Mouse (Mus musculus): ENCODE data around the gene Brix1. TPM values are rescaled to one million over a fixed set of nuclear protein-coding genes. Genes with fewer than 3 reads are reported as not detected.
"Not testable (repeated sequence)": the region's sequence is repeated elsewhere in the genome, so short reads cannot be mapped to it uniquely, and the experiment has no call there.

Gene Brix1
- 31.2 and 36.0 TPM in 2 replicates for polyA plus RNA-seq (2012; ENCODE audit: insufficient read depth, insufficient read length, missing spikeins)

DNA sequence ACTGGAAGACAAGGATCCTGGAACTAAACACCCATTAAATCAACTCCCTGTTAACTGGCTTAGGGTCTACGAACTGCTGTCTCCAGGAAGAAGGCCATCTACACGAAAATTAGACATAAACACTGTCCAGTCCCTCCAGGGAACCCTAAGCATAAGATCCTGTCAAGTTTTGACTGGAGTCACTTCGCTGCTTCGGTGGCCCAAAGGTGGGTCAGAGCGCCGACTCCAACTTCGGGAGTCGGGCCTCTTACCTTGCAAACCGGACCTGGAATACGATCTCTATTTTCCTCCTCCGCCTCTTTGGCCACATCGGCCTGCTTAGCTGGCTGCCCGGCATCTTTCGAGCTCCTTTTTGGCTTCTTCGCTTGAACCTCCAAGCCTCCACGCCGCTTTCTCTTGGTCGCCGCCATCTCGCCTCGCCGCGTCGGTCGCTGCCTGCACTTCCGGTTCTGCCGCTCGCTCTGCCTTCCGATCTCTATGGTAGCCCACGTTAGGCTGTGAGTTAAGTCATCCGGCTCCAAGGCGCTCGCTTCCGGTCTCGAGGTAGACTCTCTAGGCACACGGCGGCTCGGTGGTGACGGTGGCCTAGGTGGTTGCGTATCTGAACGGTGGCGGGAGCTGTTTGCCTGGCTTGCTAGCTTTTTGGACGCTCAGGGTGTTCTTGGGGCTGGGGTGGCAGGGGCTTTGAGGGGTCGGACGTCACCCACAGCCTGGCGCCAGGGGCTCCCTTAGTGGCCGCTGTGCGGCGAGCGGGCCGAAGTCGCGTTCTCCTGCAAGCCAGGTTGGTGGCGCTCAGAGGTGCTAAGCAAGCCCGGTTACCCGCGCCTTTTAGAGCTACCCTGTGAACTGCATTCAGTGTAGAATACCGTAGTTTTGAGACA is at the start of gene Brix1, which contains the start of gene Rad1:
Gene Brix1, minus strand, starts transcription at position 464 of the 881 bp plus-strand sequence.
Gene Rad1, plus strand, starts transcription at position 535 of the 881 bp plus-strand sequence.
- H3K27ac ChIP-seq (ENCODE audit: insufficient read depth, low read depth, low read length) = 0 out of 2 replicates have a peak within 1 kb of the TSS, but pooled peaks have one; percentile 10
- TF ChIP-seq CTCF (IDR thresholded peaks at IDR 0.05; ENCODE audit: low read depth, low read length) = no peak
- no peak for TF ChIP-seq POLR2A (IDR thresholded peaks at IDR 0.05; ENCODE audit: borderline replicate concordance, low read depth, low read length)

DNA sequence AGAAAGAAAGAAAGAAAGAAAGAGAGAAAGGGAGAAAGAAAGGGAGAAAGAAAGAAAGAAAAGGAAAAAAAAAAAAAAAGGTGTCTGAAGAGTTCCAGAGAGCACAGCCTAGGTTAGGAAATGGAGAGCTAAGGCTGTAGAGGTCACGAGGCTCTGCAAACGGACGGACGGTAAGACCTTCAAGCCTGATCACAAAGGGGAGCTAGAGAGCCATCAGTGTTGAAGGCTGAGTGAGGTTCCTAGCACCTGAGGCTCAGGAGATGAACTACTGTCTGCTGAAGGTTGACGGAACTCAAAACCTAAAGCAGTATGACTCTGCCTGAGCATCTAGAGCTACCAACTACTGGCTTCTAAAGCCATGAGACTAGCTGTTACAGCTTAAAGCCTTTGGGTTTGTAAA is 48.8 kb upstream of the Brix1 start:
- TF ChIP-seq POLR2A (IDR thresholded peaks at IDR 0.05; ENCODE audit: borderline replicate concordance, low read depth, low read length) = no peak
- TF ChIP-seq CTCF (IDR thresholded peaks at IDR 0.05; ENCODE audit: low read depth, low read length) = no peak
- Histone ChIP-seq H3K4me1 (ENCODE audit: control insufficient read depth, insufficient read depth, low read length) (no peaks in the 10 kb centered on the region), H3K27ac (ENCODE audit: insufficient read depth, low read depth, low read length) (no peak overlapping the region), H3K4me3 (ENCODE audit: insufficient read depth, low read length) (no peak overlapping the region)

More for the DNA sequence above, at the start of gene Brix1, which contains the start of gene Rad1:
- H3K4me1 ChIP-seq (ENCODE audit: control insufficient read depth, insufficient read depth, low read length) = peaks cover 14% of the 10 kb centered on the region
- peak within 1 kb of the TSS; percentile 76 for H3K4me3 ChIP-seq (ENCODE audit: insufficient read depth, low read length)

DNA sequence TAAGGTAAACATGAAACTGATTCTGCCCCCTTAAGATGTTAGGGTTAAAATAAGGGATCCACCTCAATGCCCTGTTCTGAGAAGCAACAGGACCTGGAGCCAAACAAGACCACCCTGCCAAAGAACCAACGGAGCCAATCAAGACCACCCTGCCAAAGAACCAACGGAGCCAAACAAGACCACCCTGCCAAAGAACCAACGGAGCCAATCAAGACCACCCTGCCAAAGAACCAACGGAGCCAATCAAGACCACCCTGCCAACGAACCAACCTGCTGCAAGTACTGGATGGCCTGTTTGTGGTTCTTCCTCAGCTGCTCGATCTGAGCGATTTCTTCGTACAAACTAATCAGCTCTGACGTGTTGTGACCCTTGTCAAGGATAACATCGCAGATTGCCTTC is 47.6 kb upstream of the Brix1 start:
- H3K4me1 ChIP-seq (ENCODE audit: control insufficient read depth, insufficient read depth, low read length); H3K27ac ChIP-seq (ENCODE audit: insufficient read depth, low read depth, low read length); H3K4me3 ChIP-seq (ENCODE audit: insufficient read depth, low read length): not testable (repeated sequence)

DNA sequence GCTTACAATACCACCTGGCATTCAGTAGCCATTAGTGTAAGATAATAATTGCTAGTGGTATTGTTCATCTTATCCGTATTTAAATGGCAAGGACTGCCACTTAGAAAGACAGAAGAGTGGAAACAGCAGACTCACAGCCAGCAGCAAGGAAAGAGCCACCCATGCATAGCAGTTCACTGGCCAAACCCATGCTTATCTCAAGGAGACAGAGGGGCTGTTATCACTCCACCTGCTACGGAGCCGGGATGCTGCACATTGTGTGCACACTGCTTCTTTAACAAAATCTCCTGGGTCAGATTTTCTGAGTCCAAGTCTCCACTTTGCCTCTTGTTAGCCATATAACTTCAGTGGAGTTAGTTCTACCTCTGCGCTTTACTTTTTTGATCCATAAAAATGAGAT is 45.6 kb upstream of the Brix1 start:
- no peak overlapping the region for H3K27ac ChIP-seq (ENCODE audit: insufficient read depth, low read depth, low read length)
- no peak overlapping the region for H3K4me3 ChIP-seq (ENCODE audit: insufficient read depth, low read length)
- no peaks in the 10 kb centered on the region for H3K4me1 ChIP-seq (ENCODE audit: control insufficient read depth, insufficient read depth, low read length)
- TF ChIP-seq POLR2A (IDR thresholded peaks at IDR 0.05; ENCODE audit: borderline replicate concordance, low read depth, low read length) (no peak), CTCF (IDR thresholded peaks at IDR 0.05; ENCODE audit: low read depth, low read length) (no peak)

DNA sequence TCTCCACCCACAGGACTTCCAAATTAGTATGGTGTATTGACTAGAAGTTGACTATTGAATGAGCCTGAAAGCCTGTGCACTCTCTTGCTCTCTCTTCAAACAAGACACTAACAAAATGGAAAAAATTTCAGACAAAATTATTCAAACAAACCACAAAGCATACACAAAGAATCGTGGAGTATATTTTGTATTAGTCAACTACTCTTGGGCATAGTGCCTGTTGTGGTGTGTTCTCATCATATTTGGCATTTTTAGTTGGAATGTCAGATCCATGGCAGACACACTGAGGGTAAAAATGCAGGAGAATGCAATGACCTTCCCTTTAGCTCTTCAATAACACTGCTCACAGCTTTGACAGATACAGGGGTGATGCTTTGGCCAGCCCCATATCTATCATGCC is 40.1 kb upstream of the Brix1 start:
- H3K27ac ChIP-seq (ENCODE audit: insufficient read depth, low read depth, low read length) = no peak overlapping the region
- no peaks in the 10 kb centered on the region for H3K4me1 ChIP-seq (ENCODE audit: control insufficient read depth, insufficient read depth, low read length)
- no peak overlapping the region for H3K4me3 ChIP-seq (ENCODE audit: insufficient read depth, low read length)
- TF ChIP-seq POLR2A (IDR thresholded peaks at IDR 0.05; ENCODE audit: borderline replicate concordance, low read depth, low read length) (no peak), CTCF (IDR thresholded peaks at IDR 0.05; ENCODE audit: low read depth, low read length) (no peak)

DNA sequence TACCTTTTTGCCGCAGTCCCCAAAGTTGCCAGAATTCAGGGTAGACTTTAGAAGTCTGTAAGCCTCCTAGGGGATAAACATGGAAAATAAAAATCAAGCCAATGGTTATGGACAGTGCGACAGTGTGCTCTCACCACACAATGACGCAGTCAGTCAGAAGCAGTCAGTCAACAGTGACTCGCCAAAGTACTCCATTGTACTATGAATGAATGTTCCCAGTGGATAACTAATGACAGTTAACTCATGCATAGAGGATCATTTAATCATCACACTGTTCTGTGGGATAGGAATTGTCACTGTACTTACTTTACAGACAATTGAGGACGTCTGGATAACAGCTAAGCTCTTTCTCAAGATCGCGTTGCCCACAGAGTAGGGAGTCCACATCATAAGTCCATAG is 29.4 kb upstream of the Brix1 start:
- TF ChIP-seq POLR2A (IDR thresholded peaks at IDR 0.05; ENCODE audit: borderline replicate concordance, low read depth, low read length) (no peak), CTCF (IDR thresholded peaks at IDR 0.05; ENCODE audit: low read depth, low read length) (no peak)
- Histone ChIP-seq H3K27ac (ENCODE audit: insufficient read depth, low read depth, low read length) (no peak overlapping the region), H3K4me1 (ENCODE audit: control insufficient read depth, insufficient read depth, low read length) (no peaks in the 10 kb centered on the region), H3K4me3 (ENCODE audit: insufficient read depth, low read length) (no peak overlapping the region)

DNA sequence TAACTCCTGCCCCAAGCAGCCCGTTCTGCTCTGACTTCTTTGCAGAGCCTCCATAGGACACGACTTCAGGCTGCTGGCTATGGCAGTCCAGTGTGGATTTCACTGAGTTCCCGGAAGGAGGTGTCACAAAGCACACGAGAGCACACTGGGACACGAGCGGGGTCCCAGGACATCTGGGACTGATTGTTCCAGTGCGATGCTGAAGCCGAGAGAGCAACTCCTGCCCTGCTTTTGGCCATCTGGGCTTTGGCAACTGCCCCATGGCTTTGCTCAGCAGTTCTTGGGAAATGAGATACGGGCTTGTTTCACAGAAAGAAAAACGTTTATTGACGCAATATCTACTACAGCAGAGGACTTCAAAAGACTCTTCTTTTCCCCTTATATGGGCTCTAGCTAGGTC is 20.4 kb upstream of the Brix1 start:
- TF ChIP-seq CTCF (IDR thresholded peaks at IDR 0.05; ENCODE audit: low read depth, low read length) = no peak
- TF ChIP-seq POLR2A (IDR thresholded peaks at IDR 0.05; ENCODE audit: borderline replicate concordance, low read depth, low read length) = no peak
- Histone ChIP-seq H3K4me1 (ENCODE audit: control insufficient read depth, insufficient read depth, low read length) (no peaks in the 10 kb centered on the region), H3K27ac (ENCODE audit: insufficient read depth, low read depth, low read length) (no peak overlapping the region), H3K4me3 (ENCODE audit: insufficient read depth, low read length) (no peak overlapping the region)

DNA sequence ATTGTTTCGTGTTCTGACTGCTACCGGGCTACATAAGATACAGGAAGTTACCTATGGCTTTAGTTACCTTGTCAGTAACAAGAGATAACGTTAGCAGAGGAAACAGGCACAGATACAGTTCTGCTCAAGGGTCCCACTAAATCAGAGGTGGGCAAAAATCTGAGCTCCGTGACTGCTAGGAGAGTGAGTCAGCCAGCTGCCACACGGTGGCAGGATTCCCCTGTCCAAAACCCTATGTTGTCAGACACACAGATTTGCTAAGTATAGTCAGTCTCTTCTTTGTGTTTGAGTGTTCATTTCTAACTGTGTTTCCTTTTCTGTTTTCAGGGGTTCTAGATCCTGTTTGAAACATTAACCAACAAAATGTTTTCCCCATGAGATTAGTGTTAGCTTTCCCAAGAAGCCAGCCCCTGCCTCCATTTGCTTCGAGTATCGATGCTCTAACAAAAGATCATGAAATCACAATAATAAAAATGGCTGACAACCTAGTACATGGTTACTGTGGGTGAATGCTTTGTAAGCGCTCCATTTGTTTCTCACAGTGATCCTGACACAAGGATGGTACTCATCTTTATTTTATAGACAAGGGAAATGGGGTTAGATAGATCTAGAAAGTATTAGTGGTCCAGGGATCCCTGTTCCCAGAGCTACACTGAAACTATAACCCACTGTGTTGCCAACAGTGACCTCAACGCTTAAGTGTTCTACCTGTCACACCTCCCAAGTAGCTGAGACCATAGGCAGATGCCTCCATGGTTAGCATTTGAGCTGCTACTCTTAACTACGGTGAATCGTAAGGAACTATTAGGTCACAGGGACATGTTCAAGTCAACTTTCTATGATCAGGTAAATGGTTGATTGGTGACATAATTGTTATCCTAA is 15.3 kb upstream of the Brix1 start:
- Histone ChIP-seq H3K4me3 (ENCODE audit: insufficient read depth, low read length) (no peak overlapping the region), H3K4me1 (ENCODE audit: control insufficient read depth, insufficient read depth, low read length) (no peaks in the 10 kb centered on the region), H3K27ac (ENCODE audit: insufficient read depth, low read depth, low read length) (no peak overlapping the region)
- no peak for TF ChIP-seq POLR2A (IDR thresholded peaks at IDR 0.05; ENCODE audit: borderline replicate concordance, low read depth, low read length)
- peak; percentile 55 for TF ChIP-seq CTCF (IDR thresholded peaks at IDR 0.05; ENCODE audit: low read depth, low read length)

DNA sequence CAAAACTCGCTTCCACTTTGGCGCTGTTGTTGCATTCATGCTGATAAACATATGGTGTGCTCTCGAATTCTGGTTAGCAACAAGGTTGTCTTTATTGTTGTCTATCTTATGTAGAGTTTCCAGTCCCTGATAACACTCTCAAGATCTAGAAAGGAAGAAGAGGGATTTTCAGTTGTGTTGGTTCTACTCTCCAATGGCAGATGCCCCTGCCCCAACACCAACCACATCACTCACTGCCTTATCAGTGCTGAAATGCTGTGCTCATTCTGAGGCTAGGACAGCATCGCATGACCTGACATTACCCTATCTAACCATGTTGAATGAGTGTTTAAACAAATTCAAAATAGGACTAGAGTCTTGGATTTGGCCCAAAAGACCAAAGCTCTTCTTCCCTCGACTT is 14.3 kb upstream of the Brix1 start:
- TF ChIP-seq POLR2A (IDR thresholded peaks at IDR 0.05; ENCODE audit: borderline replicate concordance, low read depth, low read length) (no peak), CTCF (IDR thresholded peaks at IDR 0.05; ENCODE audit: low read depth, low read length) (no peak)
- no peak overlapping the region for H3K27ac ChIP-seq (ENCODE audit: insufficient read depth, low read depth, low read length)
- H3K4me3 ChIP-seq (ENCODE audit: insufficient read depth, low read length) = no peak overlapping the region
- H3K4me1 ChIP-seq (ENCODE audit: control insufficient read depth, insufficient read depth, low read length) = no peaks in the 10 kb centered on the region

DNA sequence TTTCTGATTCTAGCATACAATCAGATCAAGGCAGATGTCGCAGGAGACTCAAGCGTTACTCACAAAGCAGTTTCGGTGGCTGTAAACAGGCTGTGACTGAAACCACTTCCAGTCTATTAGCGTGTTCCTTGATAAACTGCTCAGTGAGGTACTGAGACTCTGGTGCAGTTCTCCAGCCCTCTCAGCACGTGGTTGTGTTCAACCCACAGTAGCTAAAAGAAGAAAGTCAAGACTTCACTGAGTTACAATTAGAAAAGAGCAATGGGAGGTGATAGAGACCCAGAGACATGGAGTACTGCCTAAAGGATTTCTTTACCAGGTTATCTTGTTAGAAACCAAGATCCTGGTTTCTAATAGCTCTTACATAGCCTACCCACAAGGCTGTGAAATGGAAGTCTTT is 13.8 kb upstream of the Brix1 start:
- H3K27ac ChIP-seq (ENCODE audit: insufficient read depth, low read depth, low read length) = no peak overlapping the region
- TF ChIP-seq CTCF (IDR thresholded peaks at IDR 0.05; ENCODE audit: low read depth, low read length) (no peak), POLR2A (IDR thresholded peaks at IDR 0.05; ENCODE audit: borderline replicate concordance, low read depth, low read length) (no peak)
- H3K4me3 ChIP-seq (ENCODE audit: insufficient read depth, low read length) = no peak overlapping the region
- H3K4me1 ChIP-seq (ENCODE audit: control insufficient read depth, insufficient read depth, low read length) = no peaks in the 10 kb centered on the region

DNA sequence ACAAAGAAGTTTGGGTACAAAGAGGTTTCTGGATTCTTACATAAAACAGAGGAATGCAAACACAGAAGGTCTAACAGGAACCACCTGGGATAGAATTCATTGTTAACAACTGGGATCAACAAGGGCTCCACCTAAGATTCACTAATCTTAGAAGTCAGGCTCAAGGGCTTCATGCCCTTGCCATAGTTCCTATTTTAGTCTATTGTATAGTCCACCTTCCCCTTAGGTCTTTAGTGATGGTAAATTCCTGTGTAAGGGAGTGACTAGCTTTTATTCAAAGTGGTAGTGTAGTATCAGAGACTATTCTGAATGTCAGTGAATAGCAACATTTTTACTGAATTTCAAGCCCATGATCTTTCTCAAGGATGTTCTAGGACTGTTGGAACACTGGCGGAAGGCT is 10.9 kb upstream of the Brix1 start:
- not testable (repeated sequence) for H3K27ac ChIP-seq (ENCODE audit: insufficient read depth, low read depth, low read length); H3K4me3 ChIP-seq (ENCODE audit: insufficient read depth, low read length); H3K4me1 ChIP-seq (ENCODE audit: control insufficient read depth, insufficient read depth, low read length)
